Mouse (Mus musculus): ENCODE measurements around the gene Tmem51. TPM values are rescaled to one million over a fixed set of nuclear protein-coding genes. Genes with fewer than 3 reads are reported as not detected.
A peak's percentile ranks its signal among the peaks of the same experiment; 100 is the strongest.

Tmem51 gene
- polyA plus RNA-seq, 1 experiment from 2014 or later = 5.1 TPM

DNA sequence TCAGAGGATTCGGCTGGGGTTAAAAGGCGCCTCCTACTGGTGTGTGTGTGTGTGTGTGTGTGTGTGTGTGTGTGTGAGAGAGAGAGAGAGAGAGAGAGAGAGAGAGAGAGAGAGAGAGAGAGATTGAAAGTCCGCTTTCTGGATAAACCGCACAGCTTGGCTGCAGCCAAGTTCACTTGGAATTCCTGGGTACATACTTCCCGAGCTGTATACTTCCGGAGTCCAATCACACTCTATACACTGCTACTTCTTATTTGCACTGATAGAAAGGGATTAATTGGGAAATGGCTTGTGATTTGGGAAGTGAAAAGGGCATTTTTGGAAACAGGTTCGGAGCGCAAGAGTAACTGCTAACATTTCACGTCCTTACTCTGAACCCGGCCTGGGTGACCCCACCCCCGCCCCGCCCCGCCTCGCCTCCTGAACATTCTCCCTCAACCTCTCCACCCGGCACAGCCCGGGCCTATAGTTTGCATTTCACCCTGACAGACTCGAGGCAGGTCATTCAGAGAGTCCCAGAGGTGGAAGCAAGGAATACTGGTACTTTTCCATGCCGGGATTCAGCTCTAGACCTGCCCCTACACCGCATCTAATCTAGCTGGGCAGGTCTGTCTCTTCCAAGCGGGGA is 946 bp upstream of the Tmem51 start:
- Histone ChIP-seq H3K9ac (ENCODE audit: low read length) (no peak overlapping the region), H3K9me3 (ENCODE audit: control insufficient read depth, low read length) (no peaks in the 10 kb centered on the region), H3K4me2 (ENCODE audit: low read depth) (peak overlapping the region; percentile 98), H3K4me3 (ENCODE audit: low read depth, low read length) (peak overlapping the region; percentile 61; the same call in 1 of the 2 replicates), H3K4me1 (ENCODE audit: control insufficient read depth, insufficient read depth, low read length) (peaks cover 7% of the 10 kb centered on the region; the same call in 1 of the 2 replicates), H3K27ac (ENCODE audit: low read depth, low read length) (no peak overlapping the region), H3K36me3 (ENCODE audit: control insufficient read depth, insufficient read depth, low read length) (no peaks in the 10 kb centered on the region), H3K27me3 (ENCODE audit: control insufficient read depth, insufficient read depth, low read length) (peaks cover 20% of the 10 kb centered on the region)
- ATAC-seq (ENCODE audit: insufficient read depth, low FRiP score, low TSS enrichment) (no peak), DNase-seq (ENCODE audit: low spot score) (no peak)
- 5% methylated on average over 20 of the region's 20 CpGs for whole genome bisulfite sequencing

DNA sequence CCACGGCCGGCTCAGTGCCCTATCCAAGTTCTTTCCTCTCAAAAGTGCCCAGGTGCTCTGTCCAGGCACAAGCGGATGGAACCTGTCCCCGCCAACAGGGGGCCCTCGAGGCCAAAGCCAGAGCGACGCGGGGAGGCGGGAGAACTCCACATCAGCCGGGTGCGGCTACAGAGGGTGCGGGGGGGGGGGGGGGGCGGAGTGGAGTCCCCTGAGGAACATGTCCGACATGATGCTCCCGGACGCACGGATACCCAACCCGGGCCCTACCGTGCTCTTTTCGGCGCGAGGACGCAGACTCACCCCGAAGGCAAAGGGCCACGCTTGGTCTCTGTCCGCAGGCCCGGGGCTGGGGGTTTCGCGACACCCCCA is 358 bp downstream of the Tmem51 start:
- WGBS = 1% methylated on average over 22 of the region's 29 CpGs
- DNase-seq (ENCODE audit: low spot score) (peak; percentile 79), ATAC-seq (ENCODE audit: insufficient read depth, low FRiP score, low TSS enrichment) (peak; percentile 77)
- Histone ChIP-seq H3K27me3 (ENCODE audit: control insufficient read depth, insufficient read depth, low read length) (peaks cover 20% of the 10 kb centered on the region), H3K4me1 (ENCODE audit: control insufficient read depth, insufficient read depth, low read length) (peaks cover 7% of the 10 kb centered on the region; the same call in 1 of the 2 replicates), H3K9ac (ENCODE audit: low read length) (peak overlapping the region; percentile 61), H3K4me3 (ENCODE audit: low read depth, low read length) (peak overlapping the region; percentile 61), H3K4me2 (ENCODE audit: low read depth) (peak overlapping the region; percentile 98), H3K9me3 (ENCODE audit: control insufficient read depth, low read length) (no peaks in the 10 kb centered on the region), H3K36me3 (ENCODE audit: control insufficient read depth, insufficient read depth, low read length) (no peaks in the 10 kb centered on the region), H3K27ac (ENCODE audit: low read depth, low read length) (no peak overlapping the region)

DNA sequence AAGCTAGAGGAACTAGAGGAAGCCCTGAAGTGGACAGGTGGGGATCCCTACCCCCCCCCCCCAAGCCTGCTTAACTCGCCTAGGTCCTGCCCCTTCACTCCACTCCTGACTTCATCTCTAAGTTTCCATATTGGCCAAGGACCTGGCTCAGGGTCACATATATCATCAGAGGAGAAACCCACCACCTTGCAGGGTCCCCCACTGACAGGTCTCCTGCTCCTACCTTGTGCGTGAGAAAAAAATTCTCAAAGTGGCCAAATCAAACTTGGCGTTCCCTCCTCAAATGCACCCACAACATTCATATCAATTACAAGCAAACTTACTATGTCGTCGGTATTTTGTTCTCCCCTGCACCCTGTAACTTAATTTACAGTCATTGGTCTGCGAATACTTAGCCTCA is 911 bp downstream of the Tmem51 start:
- Histone ChIP-seq H3K4me2 (ENCODE audit: low read depth) (peak overlapping the region; percentile 98; the same call in 1 of the 2 replicates), H3K4me3 (ENCODE audit: low read depth, low read length) (no peak overlapping the region), H3K9me3 (ENCODE audit: control insufficient read depth, low read length) (no peaks in the 10 kb centered on the region), H3K27me3 (ENCODE audit: control insufficient read depth, insufficient read depth, low read length) (peaks cover 20% of the 10 kb centered on the region), H3K27ac (ENCODE audit: low read depth, low read length) (no peak overlapping the region), H3K9ac (ENCODE audit: low read length) (no peak overlapping the region), H3K36me3 (ENCODE audit: control insufficient read depth, insufficient read depth, low read length) (no peaks in the 10 kb centered on the region), H3K4me1 (ENCODE audit: control insufficient read depth, insufficient read depth, low read length) (peaks cover 7% of the 10 kb centered on the region; the same call in 1 of the 2 replicates)
- 48% methylated on average over 6 of the region's 6 CpGs for WGBS
- ATAC-seq (ENCODE audit: insufficient read depth, low FRiP score, low TSS enrichment) = no peak
- no peak for DNase-seq (ENCODE audit: low spot score)

GRCm38 (mm10) chr4:142082703-142083102 is 1.4 kb downstream of the Tmem51 start:
- Histone ChIP-seq H3K27ac (ENCODE audit: low read depth, low read length) (no peak overlapping the region), H3K27me3 (ENCODE audit: control insufficient read depth, insufficient read depth, low read length) (peaks cover 20% of the 10 kb centered on the region), H3K4me2 (ENCODE audit: low read depth) (no peak overlapping the region), H3K4me3 (ENCODE audit: low read depth, low read length) (no peak overlapping the region), H3K9me3 (ENCODE audit: control insufficient read depth, low read length) (no peaks in the 10 kb centered on the region), H3K4me1 (ENCODE audit: control insufficient read depth, insufficient read depth, low read length) (peaks cover 7% of the 10 kb centered on the region; the same call in 1 of the 2 replicates), H3K9ac (ENCODE audit: low read length) (no peak overlapping the region), H3K36me3 (ENCODE audit: control insufficient read depth, insufficient read depth, low read length) (no peaks in the 10 kb centered on the region)
- DNase-seq (ENCODE audit: low spot score) (no peak), ATAC-seq (ENCODE audit: insufficient read depth, low FRiP score, low TSS enrichment) (no peak)
- 76% methylated on average over 4 of the region's 4 CpGs for WGBS

GRCm38 (mm10) chr4:142081631-142082283 is 2.3 kb downstream of the Tmem51 start:
- H3K27me3 ChIP-seq (ENCODE audit: control insufficient read depth, insufficient read depth, low read length) = peaks cover 20% of the 10 kb centered on the region
- H3K36me3 ChIP-seq (ENCODE audit: control insufficient read depth, insufficient read depth, low read length) = no peaks in the 10 kb centered on the region
- no peak overlapping the region for H3K9ac ChIP-seq (ENCODE audit: low read length)
- DNase-seq (ENCODE audit: low spot score) = peak; percentile 36
- WGBS = 57% methylated on average over 13 of the region's 13 CpGs
- H3K9me3 ChIP-seq (ENCODE audit: control insufficient read depth, low read length) = no peaks in the 10 kb centered on the region
- H3K4me2 ChIP-seq (ENCODE audit: low read depth) = no peak overlapping the region
- peaks cover 7% of the 10 kb centered on the region; the same call in 1 of the 2 replicates for H3K4me1 ChIP-seq (ENCODE audit: control insufficient read depth, insufficient read depth, low read length)
- H3K27ac ChIP-seq (ENCODE audit: low read depth, low read length) = peak overlapping the region; percentile 14; the same call in 1 of the 2 replicates
- no peak overlapping the region for H3K4me3 ChIP-seq (ENCODE audit: low read depth, low read length)
- ATAC-seq (ENCODE audit: insufficient read depth, low FRiP score, low TSS enrichment) = no peak

GRCm38 (mm10) chr4:142080901-142081630 is 3.0 kb downstream of the Tmem51 start:
- DNase-seq (ENCODE audit: low spot score) = no peak
- no peak overlapping the region for H3K4me3 ChIP-seq (ENCODE audit: low read depth, low read length)
- H3K9me3 ChIP-seq (ENCODE audit: control insufficient read depth, low read length) = no peaks in the 10 kb centered on the region
- WGBS = 61% methylated on average over 18 of the region's 18 CpGs
- no peak for ATAC-seq (ENCODE audit: insufficient read depth, low FRiP score, low TSS enrichment)
- H3K4me2 ChIP-seq (ENCODE audit: low read depth) = no peak overlapping the region
- H3K27me3 ChIP-seq (ENCODE audit: control insufficient read depth, insufficient read depth, low read length) = peaks cover 20% of the 10 kb centered on the region
- H3K4me1 ChIP-seq (ENCODE audit: control insufficient read depth, insufficient read depth, low read length) = peaks cover 7% of the 10 kb centered on the region; the same call in 1 of the 2 replicates
- H3K36me3 ChIP-seq (ENCODE audit: control insufficient read depth, insufficient read depth, low read length) = no peaks in the 10 kb centered on the region
- H3K27ac ChIP-seq (ENCODE audit: low read depth, low read length) = no peak overlapping the region
- H3K9ac ChIP-seq (ENCODE audit: low read length) = no peak overlapping the region

DNA sequence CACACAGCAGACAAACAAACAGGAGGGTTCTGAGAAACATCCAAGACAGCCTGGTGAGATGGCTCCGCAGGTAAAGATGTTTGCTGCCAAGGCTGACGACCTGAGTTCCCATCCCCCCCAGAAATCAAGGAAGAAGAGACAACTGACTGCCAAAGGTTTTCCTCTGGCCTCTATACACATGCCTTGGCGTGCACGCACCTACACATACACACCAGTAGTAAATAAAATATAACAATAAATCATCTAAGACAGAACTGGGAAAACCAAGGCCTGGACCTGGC is 3.7 kb downstream of the Tmem51 start:
- no peaks in the 10 kb centered on the region for H3K36me3 ChIP-seq (ENCODE audit: control insufficient read depth, insufficient read depth, low read length)
- no peak overlapping the region for H3K4me2 ChIP-seq (ENCODE audit: low read depth)
- peaks cover 18% of the 10 kb centered on the region for H3K27me3 ChIP-seq (ENCODE audit: control insufficient read depth, insufficient read depth, low read length)
- DNase-seq (ENCODE audit: low spot score) = no peak
- WGBS = 77% methylated on average over 4 of the region's 4 CpGs
- H3K4me3 ChIP-seq (ENCODE audit: low read depth, low read length) = no peak overlapping the region
- H3K9ac ChIP-seq (ENCODE audit: low read length) = no peak overlapping the region
- no peak overlapping the region for H3K27ac ChIP-seq (ENCODE audit: low read depth, low read length)
- H3K9me3 ChIP-seq (ENCODE audit: control insufficient read depth, low read length) = no peaks in the 10 kb centered on the region
- peaks cover 7% of the 10 kb centered on the region; the same call in 1 of the 2 replicates for H3K4me1 ChIP-seq (ENCODE audit: control insufficient read depth, insufficient read depth, low read length)
- no peak for ATAC-seq (ENCODE audit: insufficient read depth, low FRiP score, low TSS enrichment)

DNA sequence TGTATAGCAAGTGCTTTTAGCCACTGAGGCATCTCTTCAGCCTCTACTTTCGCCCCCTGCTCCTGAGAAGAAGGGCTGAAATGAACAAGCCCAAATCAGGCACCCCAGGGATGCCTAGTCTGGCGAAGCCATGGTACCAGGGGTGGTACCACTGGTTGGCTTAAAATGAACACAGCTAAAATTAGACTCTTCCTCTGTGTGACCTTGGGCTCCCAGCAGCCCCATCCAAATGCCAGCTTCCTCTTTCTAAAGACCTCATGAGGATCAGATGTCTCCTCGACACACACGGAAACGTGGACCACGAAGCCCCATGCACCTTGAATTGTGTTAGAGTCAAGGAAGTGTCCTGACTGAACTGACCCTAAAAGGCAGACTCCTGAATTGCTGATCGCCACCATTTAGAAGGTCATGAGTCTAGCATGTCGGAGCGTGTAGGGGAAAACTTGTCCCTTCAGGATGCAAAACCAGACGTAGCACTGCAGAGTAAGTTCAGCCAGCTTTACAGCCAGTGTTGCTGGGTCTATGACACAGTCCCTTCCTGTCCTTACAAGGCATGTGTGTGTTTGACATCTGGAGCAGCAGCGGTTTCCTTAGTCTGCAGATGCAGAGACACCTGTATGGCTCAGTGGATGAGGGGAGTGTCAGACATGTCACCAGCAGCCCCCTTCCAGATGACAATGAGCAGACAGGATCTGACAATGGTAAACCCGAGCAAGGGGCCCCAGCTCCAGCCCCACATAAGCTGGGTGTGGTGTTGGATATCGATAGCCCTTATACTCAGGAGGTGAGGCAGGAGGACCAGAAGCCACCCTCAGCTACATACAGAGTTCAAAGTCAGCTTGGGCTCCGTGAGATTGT is 4.2 kb downstream of the Tmem51 start:
- 80% methylated on average over 14 of the region's 14 CpGs for WGBS
- no peak overlapping the region for H3K27ac ChIP-seq (ENCODE audit: low read depth, low read length)
- H3K4me2 ChIP-seq (ENCODE audit: low read depth) = no peak overlapping the region
- no peak overlapping the region for H3K9ac ChIP-seq (ENCODE audit: low read length)
- no peak overlapping the region for H3K4me3 ChIP-seq (ENCODE audit: low read depth, low read length)
- H3K36me3 ChIP-seq (ENCODE audit: control insufficient read depth, insufficient read depth, low read length) = no peaks in the 10 kb centered on the region
- H3K4me1 ChIP-seq (ENCODE audit: control insufficient read depth, insufficient read depth, low read length) = peaks cover 7% of the 10 kb centered on the region; the same call in 1 of the 2 replicates
- no peak for DNase-seq (ENCODE audit: low spot score)
- H3K9me3 ChIP-seq (ENCODE audit: control insufficient read depth, low read length) = no peaks in the 10 kb centered on the region
- H3K27me3 ChIP-seq (ENCODE audit: control insufficient read depth, insufficient read depth, low read length) = peaks cover 12% of the 10 kb centered on the region
- ATAC-seq (ENCODE audit: insufficient read depth, low FRiP score, low TSS enrichment) = no peak
